Mouse (Mus musculus): ENCODE data around the gene 1700012B07Rik.

The 1700012B07Rik gene

GRCm38 (mm10) chr11:109853228-109853966 lies 25.6 kb upstream of the 1700012B07Rik start:
- in situ Hi-C loops (cut with MboI; ENCODE audit: low sequenced_read_pairs): loop anchor here (10.0 to 25.0 kb wide), 2 partner anchors 179 to 416 kb away; partner anchors contain the start of gene Amz2

- in situ Hi-C loops (cut with MboI; ENCODE audit: low sequenced_read_pairs): loop anchor here (10.0 to 25.0 kb wide), 2 partner anchors 177 to 415 kb away; partner anchors contain the start of gene Amz2
Observed at GRCm38 (mm10) chr11:109851996-109852395, 24.1 kb upstream of the 1700012B07Rik start.

GRCm38 (mm10) chr11:109846343-109846742 lies 18.5 kb upstream of the 1700012B07Rik start:
- in situ Hi-C loops (cut with MboI; ENCODE audit: low sequenced_read_pairs): no loop called here

- in situ Hi-C loops (cut with MboI; ENCODE audit: low sequenced_read_pairs): no loop called here
Observed at GRCm38 (mm10) chr11:109845601-109846000, 17.8 kb upstream of the 1700012B07Rik start.

- in situ Hi-C loops (cut with MboI; ENCODE audit: low sequenced_read_pairs): no loop called here
Observed at GRCm38 (mm10) chr11:109844466-109844865, 16.6 kb upstream of the 1700012B07Rik start.

DNA sequence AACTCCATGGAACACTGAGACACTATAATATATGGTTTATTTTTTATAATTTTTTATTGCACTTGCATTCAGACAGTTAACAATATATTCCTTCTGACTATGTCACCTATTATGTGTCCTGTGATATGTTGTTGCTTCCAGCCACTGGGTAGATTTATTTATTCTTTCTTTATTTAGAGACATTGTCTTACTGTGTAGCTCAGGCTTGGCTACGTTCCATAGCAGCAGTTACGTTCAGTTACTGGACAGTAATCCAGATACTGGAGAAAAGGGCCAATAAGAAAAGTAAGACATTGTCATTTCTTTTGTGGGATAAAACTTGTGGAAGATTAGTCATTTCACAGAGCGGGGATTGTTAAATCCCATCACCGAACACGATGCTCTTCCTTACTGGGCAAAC lies 2.5 kb upstream of the 1700012B07Rik start:
- in situ Hi-C loops (cut with MboI; ENCODE audit: low sequenced_read_pairs): no loop called here

GRCm38 (mm10) chr11:109822280-109822679 lies 5.6 kb downstream of the 1700012B07Rik start:
- in situ Hi-C loops (cut with MboI; ENCODE audit: low sequenced_read_pairs): no loop called here

- in situ Hi-C loops (cut with MboI; ENCODE audit: low sequenced_read_pairs): no loop called here
Observed at GRCm38 (mm10) chr11:109817405-109817804, 10.4 kb downstream of the 1700012B07Rik start.

DNA sequence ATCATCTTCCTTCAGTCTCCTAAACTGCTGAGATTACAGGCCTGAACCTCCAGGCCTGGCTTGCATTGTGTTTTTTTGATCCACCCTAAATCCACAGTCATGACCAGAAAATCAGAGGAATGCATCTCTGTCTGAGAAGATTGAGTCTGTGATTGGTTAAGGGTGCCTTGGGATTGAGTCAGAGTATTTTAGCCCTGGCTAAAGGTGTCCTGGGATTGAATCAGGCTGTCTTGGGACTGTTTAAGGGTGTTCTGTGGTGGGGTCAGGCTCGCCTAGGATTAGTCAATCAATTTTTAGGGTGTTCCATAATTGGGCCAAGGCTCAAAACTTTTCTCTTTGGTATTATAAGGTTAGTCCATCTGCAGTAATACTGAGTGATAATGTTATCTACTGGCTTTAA lies 10.9 kb downstream of the 1700012B07Rik start:
- in situ Hi-C loops (cut with MboI; ENCODE audit: low sequenced_read_pairs): no loop called here

DNA sequence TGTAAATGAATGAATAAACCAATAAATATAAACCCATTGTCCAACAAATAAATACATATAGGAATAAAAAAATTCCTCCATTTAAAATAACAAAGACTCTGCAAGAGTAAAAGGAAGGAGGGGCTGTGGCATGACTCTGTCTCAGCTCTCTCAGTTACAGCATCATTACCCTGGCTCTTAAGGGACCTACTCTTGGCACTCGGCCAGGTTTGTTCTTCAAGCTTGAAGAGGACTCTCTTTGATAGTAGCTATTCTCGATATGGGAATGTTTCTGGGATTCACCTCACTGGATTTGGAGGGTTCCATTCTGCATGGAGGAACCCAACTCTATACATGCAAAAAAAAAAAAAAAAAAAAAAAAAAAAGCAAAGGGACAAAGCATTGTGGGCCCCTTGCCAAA lies 16.1 kb downstream of the 1700012B07Rik start:
- in situ Hi-C loops (cut with MboI; ENCODE audit: low sequenced_read_pairs): no loop called here

DNA sequence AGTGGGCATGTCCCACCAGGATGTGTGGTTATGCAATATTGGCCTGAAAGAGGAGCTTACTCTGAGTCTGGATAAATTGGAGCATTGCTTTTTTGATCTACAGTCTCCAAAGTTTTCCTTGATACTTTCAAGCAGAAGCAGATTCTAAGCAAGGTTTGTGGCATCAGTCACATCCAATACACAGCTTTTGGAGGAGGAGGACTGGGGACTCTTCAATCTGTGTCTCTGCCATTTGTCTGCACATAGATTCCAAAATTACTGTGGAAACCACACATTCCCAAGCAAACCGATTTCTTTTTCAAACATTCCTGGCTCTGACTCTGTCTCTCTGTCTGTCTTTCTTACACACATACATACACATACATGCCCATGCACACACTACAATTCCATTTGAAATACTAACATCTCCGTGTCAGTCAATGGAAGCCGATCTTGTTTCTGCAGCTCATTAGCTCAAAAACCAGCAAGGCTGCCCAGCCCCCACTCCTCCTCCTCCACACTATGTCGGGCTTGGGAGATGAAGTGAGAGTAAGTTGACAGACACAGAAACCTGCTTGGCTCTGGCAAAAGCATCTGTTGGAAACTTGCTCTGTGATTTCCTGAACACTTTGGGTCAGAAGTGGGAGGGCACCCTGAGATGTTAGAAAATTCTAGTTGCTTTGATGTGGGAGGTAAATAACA lies 18.5 kb downstream of the 1700012B07Rik start:
- in situ Hi-C loops (cut with MboI; ENCODE audit: low sequenced_read_pairs): no loop called here

DNA sequence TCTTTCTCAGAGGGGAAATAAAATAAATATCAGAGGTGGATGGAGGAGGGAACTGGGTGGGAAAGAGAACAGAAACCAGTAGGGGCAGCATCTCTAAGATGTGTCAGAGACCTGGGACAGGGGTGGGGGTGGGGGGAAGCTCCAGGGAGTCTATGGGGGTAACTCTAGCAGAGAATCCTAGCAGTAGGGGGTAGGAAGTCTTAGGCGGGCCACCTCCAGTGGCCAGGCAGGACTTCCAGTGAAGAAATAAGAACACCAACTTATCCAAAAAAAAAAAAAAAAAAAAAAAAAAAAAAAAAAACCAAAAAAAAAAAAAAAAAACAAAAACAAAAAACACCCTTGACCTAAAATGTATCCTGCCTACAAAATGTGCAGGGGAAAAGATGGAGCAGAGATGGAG lies 26.3 kb downstream of the 1700012B07Rik start:
- in situ Hi-C loops (cut with MboI; ENCODE audit: low sequenced_read_pairs): no loop called here

DNA sequence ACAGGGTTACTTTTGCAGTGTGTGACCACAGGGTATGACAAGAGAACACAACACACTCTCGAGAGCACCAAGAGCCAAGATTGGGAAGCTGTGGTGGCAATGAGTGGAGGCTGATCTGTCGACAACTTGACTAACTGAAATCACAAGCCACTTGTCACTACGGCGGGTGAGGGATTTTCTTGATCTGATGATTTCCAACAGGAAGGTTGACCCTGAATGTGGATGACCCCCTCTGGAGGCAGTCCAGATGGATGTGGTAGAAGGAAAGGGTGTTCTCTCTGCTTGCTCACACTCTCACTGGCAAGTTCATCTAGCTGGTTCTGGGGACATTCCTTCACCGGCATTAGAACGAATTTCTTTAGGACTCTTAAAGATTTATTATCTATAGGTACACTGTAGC lies 30.3 kb downstream of the 1700012B07Rik start:
- in situ Hi-C loops (cut with MboI; ENCODE audit: low sequenced_read_pairs): no loop called here

DNA sequence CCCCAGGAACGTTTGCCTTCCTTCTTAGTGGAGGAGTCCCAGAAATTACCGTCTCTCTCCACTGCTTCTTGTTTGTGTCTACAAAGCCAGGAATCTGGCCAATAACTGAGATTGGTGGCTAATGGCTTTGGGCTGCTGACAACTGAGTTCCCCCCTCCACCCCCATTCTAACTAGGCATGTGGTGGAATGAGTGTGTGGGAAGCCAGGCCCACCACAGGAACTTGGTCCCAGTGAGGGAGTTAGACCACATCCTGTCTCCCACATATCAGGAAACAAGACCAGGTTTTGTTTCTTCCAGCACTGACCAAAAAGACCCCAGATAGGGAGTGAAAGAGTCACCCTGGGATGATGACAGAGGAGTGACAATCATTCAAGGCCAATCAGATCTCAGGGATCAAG lies 32.3 kb downstream of the 1700012B07Rik start:
- in situ Hi-C loops (cut with MboI; ENCODE audit: low sequenced_read_pairs): no loop called here

DNA sequence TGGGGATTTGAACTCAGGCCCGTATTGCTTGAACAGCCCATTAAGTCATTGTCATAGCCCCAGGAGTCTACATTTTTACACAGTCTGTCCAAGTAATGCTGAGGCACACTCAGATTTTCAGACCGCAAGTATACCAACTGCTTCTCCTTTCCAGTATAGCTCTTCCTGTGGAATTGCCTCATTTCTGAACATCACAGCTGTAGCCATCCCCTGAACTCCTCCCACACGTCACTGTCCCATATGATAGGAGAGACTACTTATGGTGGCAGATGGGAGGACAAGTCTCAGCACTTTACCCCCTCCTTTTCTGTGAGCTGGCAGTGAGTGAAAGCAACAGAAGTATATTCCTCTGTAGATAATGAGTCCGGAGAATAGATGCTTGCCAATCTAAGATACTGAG lies 34.3 kb downstream of the 1700012B07Rik start:
- in situ Hi-C loops (cut with MboI; ENCODE audit: low sequenced_read_pairs): no loop called here

DNA sequence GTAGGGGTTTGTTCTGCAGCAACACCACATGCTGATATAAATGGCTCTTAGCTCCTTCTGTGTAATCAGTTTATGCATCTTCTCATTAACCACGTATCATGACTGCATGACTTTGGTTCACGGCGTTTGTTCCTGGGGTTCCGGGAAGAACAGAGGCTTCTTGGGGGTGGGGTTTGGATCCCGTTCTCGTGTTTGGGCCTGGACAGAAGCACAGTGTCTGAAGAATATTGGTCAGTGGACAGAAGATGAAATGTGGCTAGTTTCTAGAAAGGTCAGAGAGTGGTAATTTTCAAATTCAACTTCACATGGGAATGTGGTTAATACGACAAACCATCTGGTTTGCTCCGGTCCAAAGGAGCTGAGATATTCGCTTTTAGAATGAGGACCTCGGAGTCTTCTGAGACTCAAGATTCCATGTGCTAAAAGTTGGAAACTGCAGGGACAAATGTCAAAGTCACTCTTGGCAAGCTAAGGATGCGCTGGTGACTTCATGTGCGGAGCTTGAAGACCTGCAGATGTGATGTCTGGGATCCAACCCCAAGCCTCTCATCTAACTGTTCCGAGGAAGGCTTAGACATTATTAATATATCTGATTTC lies 35.3 kb downstream of the 1700012B07Rik start:
- in situ Hi-C loops (cut with MboI; ENCODE audit: low sequenced_read_pairs): no loop called here

- in situ Hi-C loops (cut with MboI; ENCODE audit: low sequenced_read_pairs): no loop called here
Observed at GRCm38 (mm10) chr11:109791965-109792364, 35.9 kb downstream of the 1700012B07Rik start.

- in situ Hi-C loops (cut with MboI; ENCODE audit: low sequenced_read_pairs): no loop called here
Observed at GRCm38 (mm10) chr11:109790221-109790620, 37.6 kb downstream of the 1700012B07Rik start.

DNA sequence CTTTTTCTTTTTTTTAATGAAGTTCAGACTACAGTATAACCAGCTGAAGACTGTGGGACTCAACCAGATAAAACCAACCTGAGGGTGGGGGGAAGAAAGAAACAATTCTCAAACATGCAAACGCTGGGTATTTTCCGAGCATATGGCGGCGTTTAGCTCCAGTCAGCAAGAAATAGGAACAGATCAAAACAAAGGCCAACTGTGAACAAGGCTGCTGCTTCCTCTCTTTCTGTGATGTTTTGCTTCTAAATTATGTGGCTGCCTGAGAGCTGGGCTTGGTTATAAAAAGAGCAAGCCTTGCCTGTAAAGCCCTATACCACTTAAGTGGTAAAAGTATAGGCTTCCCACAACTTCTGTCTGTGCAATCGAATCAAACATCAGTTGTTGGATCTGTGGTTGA lies 42.5 kb downstream of the 1700012B07Rik start:
- in situ Hi-C loops (cut with MboI; ENCODE audit: low sequenced_read_pairs): no loop called here

DNA sequence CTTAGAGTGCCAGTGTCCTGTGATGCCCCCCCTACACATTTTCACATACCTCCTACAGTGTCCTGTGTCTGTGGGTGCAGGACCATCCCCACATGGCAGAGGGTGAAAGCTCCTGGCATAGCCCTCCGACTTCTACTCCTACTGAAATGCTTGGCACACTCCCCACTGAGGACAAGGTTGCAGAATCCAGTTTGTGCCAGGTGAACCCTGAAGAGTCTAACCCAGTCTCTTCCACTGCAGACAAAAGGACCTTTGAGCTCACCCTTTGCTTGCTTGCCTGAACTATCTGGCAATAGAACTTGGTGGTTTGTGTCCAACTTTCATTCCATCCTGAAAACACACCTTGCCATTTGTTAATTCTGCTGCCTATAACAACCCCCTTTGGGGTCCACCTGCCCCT lies 56.5 kb downstream of the 1700012B07Rik start:
- in situ Hi-C loops (cut with MboI; ENCODE audit: low sequenced_read_pairs): no loop called here

- in situ Hi-C loops (cut with MboI; ENCODE audit: low sequenced_read_pairs): no loop called here
Observed at GRCm38 (mm10) chr11:109770185-109770584, 57.7 kb downstream of the 1700012B07Rik start.

GRCm38 (mm10) chr11:109769091-109769490 lies 58.8 kb downstream of the 1700012B07Rik start:
- in situ Hi-C loops (cut with MboI; ENCODE audit: low sequenced_read_pairs): no loop called here
